Mouse (Mus musculus) B cell, adult 62 days (primary cell): Measurements from ENCODE around the gene Tmem132d. TPM values are rescaled to one million over a fixed set of nuclear protein-coding genes. Genes with fewer than 3 reads are reported as not detected.

Experiments
- total RNA-seq: library from RNA; stranded (reverse); gene quantifications from 4 replicates; pipeline ENCODE4 v1.2.4, GENCODE M21; 2023

Tmem132d gene
- not detected in 4 replicates for total RNA-seq

GRCm38 (mm10) chr5:128432916-128433315, at the start of gene Tmem132d:
Gene Tmem132d (minus strand): TSS chr5:128433077.

Other genes starting within 250 kb of the Tmem132d start
- 0.17 TPM in 1 of 4 replicates, not detected in the others for gene Fzd10, start 167.8 kb upstream of the Tmem132d start, total RNA-seq